Mouse (Mus musculus) E14TG2a.4 (cell line): ENCODE results near the gene Rbbp7.
"Not testable (repeated sequence)": the region's sequence is repeated elsewhere in the genome, so short reads cannot be mapped to it uniquely, and the experiment has no call there.

ENCODE experiments used
- H3K27me3 ChIP-seq: 2 replicates; pipeline ENCODE4 v1.6.1; 2014; ENCODE audit warnings: low read length, control low read depth; ENCODE audit not compliant: insufficient read depth
- H3K36me3 ChIP-seq: 2 replicates; pipeline ENCODE4 v1.6.1; 2014; ENCODE audit warnings: low read length, control low read depth; ENCODE audit not compliant: insufficient read depth
- H3K4me1 ChIP-seq: replicated peaks from 2 replicates; pipeline ENCODE4 v1.6.1; 2014; ENCODE audit warnings: low read depth, low read length, control low read depth
- H3K4me3 ChIP-seq: replicated peaks from 2 replicates; pipeline ENCODE4 v1.5.1; 2014; ENCODE audit warnings: mild to moderate bottlenecking, low read length
- H3K9me3 ChIP-seq: 2 replicates; pipeline ENCODE4 v1.6.1; 2014; ENCODE audit warnings: low read length, control low read depth
- CTCF ChIP-seq: conservative IDR thresholded peaks from 2 replicates; pipeline ENCODE4 v1.5.1; 2014; ENCODE audit warnings: low read length
- NANOG ChIP-seq: IDR thresholded peaks from 2 replicates; pipeline ENCODE4 v1.6.1; 2014; ENCODE audit warnings: borderline replicate concordance, low read length, mixed read lengths
- POU5F1 ChIP-seq: IDR thresholded peaks from 2 replicates; pipeline ENCODE4 v1.6.1; 2014; ENCODE audit warnings: low read length, borderline replicate concordance

Rbbp7 gene

DNA sequence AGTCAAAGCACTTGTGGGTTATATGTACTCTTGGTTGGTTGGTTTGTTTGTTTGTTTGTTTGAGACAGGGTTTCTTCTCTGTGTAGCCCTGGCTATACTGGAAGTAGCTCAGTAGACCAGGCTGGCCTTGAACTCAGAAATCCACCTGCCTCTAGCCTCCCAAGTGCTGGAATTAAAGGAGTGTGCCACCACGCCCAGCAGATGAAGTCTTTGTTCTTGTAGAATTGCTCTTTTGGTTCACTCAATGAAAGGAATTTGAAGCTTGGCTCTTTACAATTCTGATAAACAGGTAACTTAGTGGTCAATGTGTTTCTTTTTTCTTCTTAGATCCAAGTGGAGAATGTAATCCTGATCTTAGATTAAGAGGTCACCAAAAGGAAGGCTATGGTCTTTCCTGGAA lies 10.5 kb downstream of the Rbbp7 start:
- TF ChIP-seq CTCF (no peak), NANOG (no peak), POU5F1 (no peak)
- peaks cover 98% of the 10 kb centered on the region for H3K36me3 ChIP-seq
- no peak overlapping the region for H3K4me3 ChIP-seq
- H3K27me3 ChIP-seq: no peaks in the 10 kb centered on the region
- no peaks in the 10 kb centered on the region for H3K9me3 ChIP-seq
- peaks cover 36% of the 10 kb centered on the region for H3K4me1 ChIP-seq

GRCm38 (mm10) chrX:162788372-162788771 lies 28.2 kb downstream of the Rbbp7 start:
- TF ChIP-seq NANOG (no peak), POU5F1 (no peak), CTCF (no peak)
- H3K36me3 ChIP-seq: peaks cover 95% of the 10 kb centered on the region
- H3K9me3 ChIP-seq: no peaks in the 10 kb centered on the region
- no peaks in the 10 kb centered on the region for H3K27me3 ChIP-seq
- no peak overlapping the region for H3K4me3 ChIP-seq
- no peaks in the 10 kb centered on the region for H3K4me1 ChIP-seq

DNA sequence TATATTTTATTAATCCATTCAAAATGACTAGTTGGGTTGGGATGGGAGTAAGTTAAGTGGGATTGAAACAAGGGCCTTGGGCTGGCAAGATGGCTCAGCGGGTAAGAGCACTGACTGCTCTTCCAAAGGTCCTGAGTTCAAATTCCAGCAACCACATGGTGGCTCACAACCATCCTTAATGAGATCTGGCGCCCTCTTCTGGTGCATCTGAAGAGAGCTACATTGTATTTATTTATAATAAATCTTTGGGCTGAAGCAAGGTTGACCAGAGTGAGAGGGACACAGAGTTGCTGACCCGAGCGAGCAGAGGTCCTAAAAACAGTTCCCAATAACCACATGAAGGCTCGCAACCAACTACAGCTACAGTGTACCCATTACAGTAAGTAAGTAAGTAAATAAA lies 31.2 kb downstream of the Rbbp7 start:
- H3K27me3 ChIP-seq, H3K4me3 ChIP-seq, H3K9me3 ChIP-seq, H3K4me1 ChIP-seq: not testable (repeated sequence)
- H3K36me3 ChIP-seq: peaks cover 70% of the 10 kb centered on the region

DNA sequence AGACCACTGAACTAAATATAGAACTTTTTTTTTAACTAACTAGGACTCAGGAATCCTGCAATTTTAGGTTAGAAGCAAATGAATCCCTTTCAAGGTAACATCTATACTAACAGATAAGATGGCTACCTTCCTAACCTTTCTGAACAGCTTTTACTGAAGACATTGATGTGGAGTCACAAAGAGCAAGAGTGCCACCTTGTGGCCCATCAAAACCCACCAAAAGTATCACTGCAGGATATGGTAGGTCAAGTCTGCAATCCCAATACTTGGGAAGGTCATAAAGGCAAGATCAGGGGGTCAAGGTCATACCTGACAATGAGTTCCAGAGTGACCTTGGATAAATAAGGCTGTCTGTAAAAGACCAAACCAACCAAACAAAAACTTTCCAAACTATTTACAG lies 40.2 kb downstream of the Rbbp7 start:
- Histone ChIP-seq H3K4me3 (no peak overlapping the region), H3K9me3 (no peaks in the 10 kb centered on the region), H3K36me3 (peaks cover 78% of the 10 kb centered on the region), H3K27me3 (no peaks in the 10 kb centered on the region), H3K4me1 (peaks cover 7% of the 10 kb centered on the region; the same call in 1 of the 2 replicates)
- TF ChIP-seq CTCF: peak; percentile 33
- TF ChIP-seq NANOG: no peak

DNA sequence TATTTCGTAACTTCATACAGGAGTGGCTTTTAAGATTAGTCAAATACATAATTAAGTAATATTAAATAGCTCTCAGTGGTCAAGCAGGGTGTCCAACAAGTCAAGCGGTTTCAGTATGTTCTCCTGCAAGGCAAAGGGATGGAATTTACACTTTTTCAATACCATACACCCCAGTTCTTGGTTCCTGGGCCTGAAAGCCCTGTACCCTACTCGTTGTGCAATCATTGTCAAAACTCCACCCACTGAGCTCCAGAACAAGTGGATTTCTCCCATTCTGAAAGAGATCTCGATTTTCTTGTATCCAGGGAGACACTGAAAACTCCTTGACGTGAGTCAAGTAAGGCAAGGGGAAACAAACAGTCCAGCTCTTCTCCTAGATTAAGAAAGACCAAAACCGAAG lies 67.8 kb downstream of the Rbbp7 start:
- Histone ChIP-seq H3K27me3 (no peaks in the 10 kb centered on the region), H3K9me3 (no peaks in the 10 kb centered on the region), H3K4me1 (peaks cover 42% of the 10 kb centered on the region), H3K36me3 (peaks cover 39% of the 10 kb centered on the region), H3K4me3 (peak overlapping the region; percentile 89)
- TF ChIP-seq CTCF: no peak
- TF ChIP-seq POU5F1: no peak
- no peak for TF ChIP-seq NANOG
